Mouse (Mus musculus) MEL (cell line): Measurements from ENCODE around the gene Dennd2c. TPM values are rescaled to one million over a fixed set of nuclear protein-coding genes. Genes with fewer than 3 reads are reported as not detected.
A peak's percentile ranks its signal among the peaks of the same experiment; 100 is the strongest.

Experiments used
- DNase-seq: peaks from one replicate; pipeline ENCODE4 v3.0.0; 2011; ENCODE audit warnings: low read depth, low spot score
- H3K27ac ChIP-seq: 2 replicates; pipeline ENCODE4 v1.5.1; 2012; ENCODE audit warnings: low read depth, mild to moderate bottlenecking, control low read depth, low read length, moderate library complexity; ENCODE audit not compliant: control insufficient read depth
- H3K27me3 ChIP-seq, 2 experiments: fragments of 150-350 bp in 1 of 2; sonication (generic) in 1 of 2; 2 replicates each; pipeline ENCODE4 v1.6.1; 2012; ENCODE audit warnings: low read length in 2 of 2, mild to moderate bottlenecking in 2 of 2, improper control_type of control experiment in 1 of 2, moderate library complexity in 1 of 2; ENCODE audit not compliant: insufficient read depth in 2 of 2, control insufficient read depth in 1 of 2
- H3K36me3 ChIP-seq, 2 experiments: 2 replicates each; pipeline ENCODE4 v1.6.1; 2012 to 2014; ENCODE audit warnings: low read length in 2 of 2, improper control_type of control experiment in 1 of 2, inconsistent platforms in 1 of 2, mild to moderate bottlenecking in 1 of 2; ENCODE audit not compliant: insufficient read depth in 2 of 2, control insufficient read depth in 1 of 2
- H3K4me1 ChIP-seq, 2 experiments: fragments of 150-350 bp in 1 of 2; sonication (generic) in 1 of 2; 2 replicates each; pipeline ENCODE4 v1.6.1; 2012; ENCODE audit warnings: low read length in 2 of 2, improper control_type of control experiment in 1 of 2, mild to moderate bottlenecking in 1 of 2; ENCODE audit not compliant: insufficient read depth in 2 of 2, control insufficient read depth in 1 of 2
- H3K4me3 ChIP-seq, 2 experiments: fragments of 150-350 bp in 1 of 2; sonication (generic) in 1 of 2; 2 replicates each; pipeline ENCODE4 v1.5.1; 2012; ENCODE audit warnings: low read depth in 2 of 2, low read length in 2 of 2, mild to moderate bottlenecking in 2 of 2, moderate library complexity in 2 of 2, control low read depth in 1 of 2, improper control_type of control experiment in 1 of 2; ENCODE audit not compliant: control insufficient read depth in 1 of 2, insufficient read depth in 1 of 2
- H3K79me2 ChIP-seq: 2 replicates; pipeline ENCODE4 v1.6.1; 2012; ENCODE audit warnings: mild to moderate bottlenecking, low read length, moderate library complexity; ENCODE audit not compliant: control insufficient read depth, poor library complexity, insufficient read depth
- H3K9ac ChIP-seq: 2 replicates; pipeline ENCODE4 v1.6.1; 2012; ENCODE audit warnings: low read depth, mild to moderate bottlenecking, control low read depth, low read length, moderate library complexity; ENCODE audit not compliant: control insufficient read depth, poor library complexity, severe bottlenecking
- H3K9me3 ChIP-seq: fragments of 150-350 bp; sonication (generic); replicated peaks from 2 replicates; pipeline ENCODE4 v1.6.1; 2012; ENCODE audit warnings: mild to moderate bottlenecking, low read length, improper control_type of control experiment, moderate library complexity; ENCODE audit not compliant: insufficient read depth
- CHD2 ChIP-seq: IDR thresholded peaks from 2 replicates; pipeline ENCODE4 v1.6.1; 2011; ENCODE audit warnings: low read length, improper control_type of control experiment
- CTCF ChIP-seq, 3 experiments: IDR thresholded peaks in 2 of 3; conservative IDR thresholded peaks in 1 of 3; 2 replicates each; pipeline ENCODE4 v1.5.1; 2011 to 2012; ENCODE audit warnings: low read length in 3 of 3, low read depth in 2 of 3, mild to moderate bottlenecking in 2 of 3, improper control_type of control experiment in 1 of 3, inconsistent platforms in 1 of 3, mixed read lengths in 1 of 3, moderate library complexity in 1 of 3; ENCODE audit not compliant: control insufficient read depth in 1 of 3, insufficient read depth in 1 of 3, poor library complexity in 1 of 3, severe bottlenecking in 1 of 3
- MAFK ChIP-seq: IDR thresholded peaks from 2 replicates; pipeline ENCODE4 v1.6.1; 2011; ENCODE audit warnings: low read depth, mild to moderate bottlenecking, low read length, improper control_type of control experiment, borderline replicate concordance
- MEF2A ChIP-seq: IDR thresholded peaks from 2 replicates; pipeline ENCODE4 v1.6.1; 2014; ENCODE audit warnings: low read depth, mild to moderate bottlenecking, inconsistent platforms, low read length, improper control_type of control experiment; ENCODE audit not compliant: poor library complexity, insufficient replicate concordance, severe bottlenecking; ENCODE audit errors: extremely low read depth
- MXI1 ChIP-seq: IDR thresholded peaks from 2 replicates; pipeline ENCODE4 v1.6.1; 2011; ENCODE audit warnings: mild to moderate bottlenecking, low read depth, low read length, improper control_type of control experiment
- RAD21 ChIP-seq: IDR thresholded peaks from 2 replicates; pipeline ENCODE4 v1.6.1; 2011; ENCODE audit warnings: mild to moderate bottlenecking, low read depth, low read length, improper control_type of control experiment
- SIN3A ChIP-seq: IDR thresholded peaks from 2 replicates; pipeline ENCODE4 v1.6.1; 2012; ENCODE audit warnings: low read length, improper control_type of control experiment, inconsistent platforms
- SMC3 ChIP-seq: IDR thresholded peaks from 2 replicates; pipeline ENCODE4 v1.6.1; 2011; ENCODE audit warnings: low read depth, low read length, improper control_type of control experiment
- TCF12 ChIP-seq: IDR thresholded peaks from 2 replicates; pipeline ENCODE4 v1.6.1; 2014; ENCODE audit warnings: low read depth, mild to moderate bottlenecking, inconsistent platforms, low read length, improper control_type of control experiment, moderate library complexity
- ZC3H11A ChIP-seq: IDR thresholded peaks from 2 replicates; pipeline ENCODE4 v1.6.1; 2012; ENCODE audit warnings: low read depth, mild to moderate bottlenecking, inconsistent platforms, low read length, improper control_type of control experiment
- ZNF384 ChIP-seq: IDR thresholded peaks from 2 replicates; pipeline ENCODE4 v1.6.1; 2012; ENCODE audit warnings: low read depth, mild to moderate bottlenecking, inconsistent platforms, low read length, improper control_type of control experiment
- polyA plus RNA-seq, 2 experiments: library from polyadenylated mRNA; stranded (reverse) in 1 of 2; unstranded in 1 of 2; fragments of >175 nt in 1 of 2; fragments of >200 nt in 1 of 2; gene quantifications; 2 replicates each; pipeline versions ENCODE4 v1.2.1 to v1.2.4; 2012; ENCODE audit warnings: low replicate concordance in 2 of 2, low read depth in 1 of 2; ENCODE audit not compliant: insufficient read length in 2 of 2, insufficient read depth in 1 of 2, missing spikeins in 1 of 2
- total RNA-seq: library from RNA; depleted of rRNA; stranded (reverse); fragments of 300-350 nt; gene quantifications from 2 replicates; pipeline ENCODE4 v1.2.3, GENCODE M21; 2012

Gene Dennd2c
- total and polyA plus RNA-seq, 3 experiments, result 5.0 to 8.0 TPM; not detected in 1

GRCm38 (mm10) chr3:103100735-103101134, 1.7 kb upstream of the Dennd2c start:
- Histone ChIP-seq H3K4me1 (no peaks in the 10 kb centered on the region), H3K4me3 (no peak overlapping the region), H3K79me2 (no peaks in the 10 kb centered on the region; the same call in 1 of the 2 replicates), H3K9me3 (no peaks in the 10 kb centered on the region), H3K9ac (no peak overlapping the region), H3K27me3 (no peaks in the 10 kb centered on the region), H3K36me3 (peaks cover 0 to 9% of the 10 kb centered on the region in 2 experiments; a peak in 2 of 4 replicates), H3K27ac (no peak overlapping the region)
- TF ChIP-seq MEF2A (no peak), CTCF (IDR thresholded peaks at IDR 0.05 in 2 of 3, conservative IDR thresholded peaks at IDR 0.05 in 1 of 3; ENCODE audit: control insufficient read depth in 1 of 3, insufficient read depth in 1 of 3, low read depth in 2 of 3, low read length in 3 of 3, poor library complexity in 1 of 3, severe bottlenecking in 1 of 3) (peak in 2 of 3 experiments; percentile 14 to 49; a peak in 3 of 6 replicates), RAD21 (peak; percentile 52), TCF12 (no peak), SIN3A (no peak)
- DNase-seq, result peak; percentile 61

- TF ChIP-seq CTCF (IDR thresholded peaks at IDR 0.05 in 2 of 3, conservative IDR thresholded peaks at IDR 0.05 in 1 of 3; ENCODE audit: control insufficient read depth in 1 of 3, insufficient read depth in 1 of 3, low read depth in 2 of 3, low read length in 3 of 3, poor library complexity in 1 of 3, severe bottlenecking in 1 of 3) (peak in 2 of 3 experiments; percentile 2 to 30; a peak in 2 of 6 replicates), CHD2 (no peak), RAD21 (peak; percentile 16), MAFK (no peak), SMC3 (peak; percentile 25; the same call in 1 of the 2 replicates)
Observed at GRCm38 (mm10) chr3:103101194-103101593, 1.2 kb upstream of the Dennd2c start.

GRCm38 (mm10) chr3:103101909-103102308, 495 bp upstream of the Dennd2c start:
- DNase-seq, result no peak
- H3K4me3 ChIP-seq, result peak overlapping the region; percentile 72 to 73
- TF ChIP-seq ZNF384, result 0 out of 2 replicates have a peak, but pooled peaks have one; percentile 50
- 0 out of 2 replicates have a peak, but pooled peaks have one; percentile 16 for TF ChIP-seq MXI1
- TF ChIP-seq ZC3H11A, result no peak
- TF ChIP-seq, all 39 proteins: peak for 2
- Histone ChIP-seq H3K79me2 (no peaks in the 10 kb centered on the region; the same call in 1 of the 2 replicates), H3K4me1 (no peaks in the 10 kb centered on the region), H3K36me3 (peaks cover 0 to 9% of the 10 kb centered on the region in 2 experiments; a peak in 2 of 4 replicates), H3K9me3 (no peaks in the 10 kb centered on the region), H3K9ac (peak overlapping the region; percentile 56), H3K27me3 (no peaks in the 10 kb centered on the region), H3K27ac (no peak overlapping the region)

More at GRCm38 (mm10) chr3:103101194-103101593, 1.2 kb upstream of the Dennd2c start:
- no peaks in the 10 kb centered on the region; the same call in 1 of the 2 replicates for H3K79me2 ChIP-seq
- no peaks in the 10 kb centered on the region for H3K27me3 ChIP-seq
- no peaks in the 10 kb centered on the region for H3K9me3 ChIP-seq
- H3K27ac ChIP-seq, result no peak overlapping the region
- H3K9ac ChIP-seq, result no peak overlapping the region
- DNase-seq, result peak; percentile 38
- H3K4me1 ChIP-seq, result no peaks in the 10 kb centered on the region
- H3K4me3 ChIP-seq, result no peak overlapping the region
- peaks cover 0 to 9% of the 10 kb centered on the region in 2 experiments; a peak in 2 of 4 replicates for H3K36me3 ChIP-seq
